Mouse (Mus musculus): Measurements from ENCODE around the gene Prc1.

DNA sequence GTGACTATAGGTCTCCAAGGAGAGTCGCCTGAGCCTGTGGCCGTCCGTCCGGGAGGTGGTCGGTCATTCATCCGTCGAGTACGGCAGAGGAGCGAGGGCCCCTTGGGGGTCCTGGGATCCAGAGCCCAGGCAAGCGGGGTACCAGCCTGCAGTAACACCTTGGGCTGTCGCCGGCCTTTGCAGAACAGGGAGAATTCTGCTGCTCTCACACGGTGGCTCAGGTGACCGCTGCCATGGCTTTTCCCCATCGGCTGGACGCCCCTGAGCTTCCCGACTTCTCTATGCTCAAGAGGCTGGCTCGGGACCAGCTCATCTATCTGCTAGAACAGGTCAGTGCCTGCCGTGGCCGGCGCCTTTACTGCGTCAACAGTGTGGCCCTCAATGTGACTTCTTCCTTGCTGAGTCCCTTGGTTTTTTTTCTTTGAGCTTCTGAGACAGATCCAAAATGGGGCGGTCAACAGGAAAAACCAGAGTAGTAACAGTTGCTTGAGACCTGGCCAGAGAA is 24.4 kb upstream of the Prc1 start:
- no peak for TF ChIP-seq EP300 (IDR thresholded peaks at IDR 0.05)
- TF ChIP-seq CTCF (IDR thresholded peaks at IDR 0.05): no peak
